Mouse (Mus musculus) small intestine, adult 2 months (tissue): ENCODE results near the gene Gm21093. TPM values are rescaled to one million over a fixed set of nuclear protein-coding genes. Genes with fewer than 3 reads are reported as not detected.
"Not testable (repeated sequence)": the region's sequence is repeated elsewhere in the genome, so short reads cannot be mapped to it uniquely, and the experiment has no call there.

Experiments used
- H3K27ac ChIP-seq: fragments of 200-500 bp; 2 replicates; pipeline ENCODE4 v1.5.1; 2012; ENCODE audit warnings: low read depth, low read length, control low read depth, inconsistent platforms; ENCODE audit not compliant: insufficient read depth
- H3K27me3 ChIP-seq: fragments of 200-500 bp; 2 replicates; pipeline ENCODE4 v1.6.1; 2012; ENCODE audit warnings: mild to moderate bottlenecking, moderate library complexity, low read length, inconsistent platforms; ENCODE audit not compliant: control insufficient read depth, insufficient read depth
- H3K36me3 ChIP-seq: fragments of 200-500 bp; 2 replicates; pipeline ENCODE4 v1.6.1; 2012; ENCODE audit warnings: mild to moderate bottlenecking, low read length, control low read depth, inconsistent platforms; ENCODE audit not compliant: control insufficient read depth, insufficient read depth
- H3K4me1 ChIP-seq: fragments of 200-500 bp; 2 replicates; pipeline ENCODE4 v1.6.1; 2012; ENCODE audit warnings: low read length, inconsistent platforms, mixed read lengths; ENCODE audit not compliant: control insufficient read depth, insufficient read depth, insufficient read length
- H3K4me3 ChIP-seq: fragments of 200-500 bp; 2 replicates; pipeline ENCODE4 v1.5.1; 2012; ENCODE audit warnings: low read depth, mild to moderate bottlenecking, control low read depth, inconsistent platforms, low read length, moderate library complexity
- WGBS: fragments of 180-500 bp; shearing (Covaris S2); methylation state at CpG from one replicate; pipeline ENCODE4 v1.1.7; 2018; 5-methylcytosine and 5-hydroxymethylcytosine counted together
- polyA plus RNA-seq: library from polyadenylated mRNA; depleted of rRNA; stranded (reverse); fragments of >200 nt; gene quantifications from 2 replicates; pipeline ENCODE4 v1.2.3, GENCODE M21; 2012; rRNA removed

Gm21093 gene
- not detected in 2 replicates for polyA plus RNA-seq

- not testable (repeated sequence) for H3K36me3 ChIP-seq, H3K4me3 ChIP-seq, H3K27ac ChIP-seq, H3K27me3 ChIP-seq, H3K4me1 ChIP-seq
- no CpG with 5 or more reads among the region's 8 CpGs for WGBS
Measured at GRCm38 (mm10) chr4:42034626-42035025, at the start of gene Gm21093. TSS of gene Gm21093 (minus strand) at chr4:42034726.

Other genes with a start within 250 kb of the Gm21093 start
- 3.4 TPM in 1 of 2 replicates, not detected in the other for gene Gm21541, start 131.1 kb downstream of the Gm21093 start, polyA plus RNA-seq
- gene Gm20878, start 93.2 kb downstream of the Gm21093 start, polyA plus RNA-seq: 0.18 and 0.56 TPM in 2 replicates
- gene Fam205a4, start 68.7 kb downstream of the Gm21093 start, polyA plus RNA-seq: 0.04 TPM in 1 of 2 replicates, not detected in the other
- gene Gm3893, start 56.5 kb upstream of the Gm21093 start, polyA plus RNA-seq: not detected in 2 replicates
- not detected in 2 replicates for gene Gm13304, start 80.1 kb upstream of the Gm21093 start, polyA plus RNA-seq
- gene Gm13306, start 118.7 kb upstream of the Gm21093 start, polyA plus RNA-seq: not detected in 2 replicates
- gene Gm13305, start 133.9 kb upstream of the Gm21093 start, polyA plus RNA-seq: not detected in 2 replicates
- gene Gm10600, start 205.9 kb upstream of the Gm21093 start, polyA plus RNA-seq: not detected in 2 replicates
- 0.57 TPM in 1 of 2 replicates, not detected in the other for gene Ccl21b, start 221.0 kb upstream of the Gm21093 start, polyA plus RNA-seq